Mouse (Mus musculus) induced T-regulatory cell, adult 2 months (primary cell): ENCODE data around the gene Gabarapl1.

ENCODE experiments used
- DNase-seq: peaks from one replicate; pipeline ENCODE4 v3.0.0-alpha.2; 2012; ENCODE audit warnings: low read depth

Gabarapl1 gene

GRCm38 (mm10) chr6:129535723-129536122 lies 2.8 kb downstream of the Gabarapl1 start:
- DNase-seq: no peak

DNA sequence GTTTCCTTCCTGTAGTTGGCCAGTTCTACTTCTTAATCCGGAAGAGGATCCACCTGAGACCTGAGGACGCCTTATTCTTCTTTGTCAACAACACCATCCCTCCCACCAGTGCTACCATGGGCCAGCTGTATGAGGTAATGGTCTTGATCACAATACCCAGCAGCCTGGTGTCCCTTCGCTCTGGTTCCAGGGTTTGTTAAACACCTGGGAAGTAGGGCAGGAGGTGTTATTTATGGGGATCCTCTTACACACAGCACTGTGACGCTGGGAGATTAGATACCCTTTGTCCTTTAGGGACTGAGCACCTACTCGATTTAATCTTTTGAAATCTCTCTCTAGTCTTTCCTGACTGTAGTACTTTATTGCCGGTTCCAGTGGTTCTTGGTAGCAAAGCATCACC lies 5.6 kb downstream of the Gabarapl1 start:
- DNase-seq: no peak

DNA sequence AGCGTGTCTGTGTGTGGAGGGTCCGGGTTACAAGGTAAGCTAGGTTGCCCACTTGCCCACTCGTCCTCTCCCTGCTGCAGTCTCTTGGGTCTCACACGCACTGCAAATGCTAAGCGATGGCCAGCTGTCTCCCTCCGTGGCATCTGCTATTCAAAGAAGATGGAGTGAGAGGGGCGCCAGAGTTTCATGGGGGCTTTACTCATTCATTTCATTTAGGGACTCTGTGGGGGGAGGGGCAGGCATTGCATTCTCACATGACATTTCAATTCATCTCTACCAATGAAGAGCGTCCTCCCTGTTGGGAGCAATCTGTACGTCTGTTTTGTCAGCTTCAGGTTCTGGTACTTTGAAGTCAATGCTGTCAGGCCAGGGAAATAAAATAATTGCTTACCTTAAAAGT lies 9.0 kb downstream of the Gabarapl1 start:
- DNase-seq: no peak

DNA sequence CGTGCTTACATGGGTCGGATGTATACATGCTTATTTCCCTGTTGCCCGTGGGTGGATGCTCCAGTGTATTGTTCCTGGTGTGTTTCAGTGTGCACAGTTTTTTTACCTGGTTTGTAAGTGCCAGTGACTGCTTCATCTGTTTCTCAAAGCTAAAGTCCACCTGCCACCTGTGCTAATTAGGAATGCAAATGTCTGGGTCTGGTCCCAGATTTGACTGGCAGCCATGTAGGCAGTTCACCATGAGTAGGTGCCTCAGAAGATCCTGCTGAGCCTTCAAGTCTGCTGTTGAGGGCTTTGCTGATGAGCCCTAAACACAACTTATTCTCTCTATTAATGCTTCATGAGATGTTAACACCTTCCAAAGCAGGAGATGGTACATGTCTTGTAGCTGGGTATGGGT lies 9.6 kb downstream of the Gabarapl1 start:
- DNase-seq: no peak

DNA sequence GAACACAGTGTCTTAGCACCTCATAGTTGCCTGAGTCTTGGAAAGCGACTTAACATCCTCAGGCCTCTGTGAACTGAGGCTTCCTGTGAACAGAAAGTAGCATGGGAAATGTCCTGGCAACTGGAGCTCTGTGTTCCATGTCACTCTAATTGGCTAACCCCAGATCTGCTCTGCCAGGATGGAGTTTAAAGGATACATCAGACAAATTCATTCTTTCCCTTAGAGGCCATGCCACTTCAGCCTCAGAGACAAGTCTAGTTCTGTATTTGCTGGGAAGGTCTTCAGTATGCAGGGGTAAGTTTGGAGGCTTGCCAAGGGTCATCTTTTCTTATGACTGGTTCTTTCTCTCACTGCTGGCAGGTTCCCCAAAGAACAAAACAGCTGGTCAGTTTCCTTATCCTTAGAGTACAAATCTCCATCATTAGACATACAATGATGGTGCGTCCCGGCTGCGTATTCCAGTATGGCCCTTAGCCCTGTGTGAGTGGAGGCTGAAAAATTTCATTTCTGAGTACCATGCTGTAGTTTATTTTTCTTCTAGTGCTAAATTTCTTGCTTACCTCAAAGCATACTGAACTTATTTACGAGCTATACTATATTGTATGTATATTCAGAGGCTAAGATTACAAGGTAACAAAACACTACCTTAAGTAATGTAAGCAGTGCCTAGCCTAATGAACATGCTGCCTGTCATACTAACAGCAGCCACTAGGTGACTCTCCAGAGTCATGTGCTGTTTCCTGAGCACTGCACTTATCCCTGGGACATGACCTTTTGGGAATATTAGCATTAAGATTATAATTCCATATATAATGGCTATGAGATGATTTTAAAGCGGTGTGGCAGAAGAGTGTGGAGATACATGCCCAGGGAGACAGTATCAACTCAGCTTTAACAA lies 11.0 kb downstream of the Gabarapl1 start:
- peak; percentile 69 for DNase-seq

GRCm38 (mm10) chr6:129547277-129547676 lies 14.3 kb downstream of the Gabarapl1 start:
- no peak for DNase-seq

DNA sequence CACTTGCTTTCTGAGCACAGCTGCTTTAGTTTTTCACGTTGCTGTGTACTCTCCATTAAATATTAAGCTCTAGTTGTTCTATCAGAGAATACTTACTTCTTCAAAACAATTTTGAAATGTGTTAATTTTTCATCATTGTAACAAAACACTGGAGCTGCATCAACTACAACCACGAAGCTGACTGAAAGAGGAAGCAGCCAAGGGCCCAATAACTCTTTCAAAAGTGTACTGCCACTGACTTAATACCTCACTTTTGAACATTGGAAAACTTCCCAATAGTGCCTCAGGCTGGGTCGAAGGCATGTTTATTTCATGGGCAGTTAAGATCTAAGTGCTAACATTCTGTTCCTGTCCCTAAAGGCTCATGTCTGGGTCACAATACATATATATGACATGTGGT lies 15.0 kb downstream of the Gabarapl1 start:
- DNase-seq: no peak

DNA sequence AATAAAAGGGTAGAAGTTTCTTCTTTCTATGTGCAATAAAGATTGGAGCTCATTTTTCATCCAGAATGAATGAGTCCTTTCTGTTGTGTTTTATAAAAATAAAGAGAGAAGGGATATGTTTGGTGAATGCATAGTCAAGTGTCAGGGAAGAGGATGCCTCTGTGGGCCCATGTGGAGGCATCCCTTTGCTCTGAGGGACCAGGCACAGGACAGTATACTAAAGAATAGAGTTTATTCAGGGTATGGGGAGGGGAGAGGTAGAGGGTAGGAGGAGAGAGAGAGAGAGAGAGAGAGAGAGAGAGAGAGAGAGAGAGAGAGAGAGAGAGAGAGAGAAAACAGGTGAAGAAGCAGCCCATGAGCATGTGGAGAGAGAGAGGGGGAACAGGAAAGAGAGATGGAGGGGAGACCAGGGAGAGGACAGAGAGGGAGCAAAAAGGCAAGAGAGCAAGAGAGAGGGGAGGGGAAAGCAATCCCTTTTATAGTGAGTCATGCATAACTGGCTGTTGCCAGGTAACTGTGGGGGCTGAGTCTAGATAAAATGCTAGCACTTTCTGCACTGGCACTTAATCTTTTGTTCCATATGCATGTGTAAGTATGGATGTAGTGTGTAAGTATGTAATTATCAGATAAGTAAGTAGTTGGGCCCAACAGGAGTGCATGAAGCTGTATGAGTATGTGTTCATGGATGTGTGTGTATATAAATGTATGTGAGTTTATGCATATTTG lies 24.5 kb downstream of the Gabarapl1 start:
- no peak for DNase-seq

DNA sequence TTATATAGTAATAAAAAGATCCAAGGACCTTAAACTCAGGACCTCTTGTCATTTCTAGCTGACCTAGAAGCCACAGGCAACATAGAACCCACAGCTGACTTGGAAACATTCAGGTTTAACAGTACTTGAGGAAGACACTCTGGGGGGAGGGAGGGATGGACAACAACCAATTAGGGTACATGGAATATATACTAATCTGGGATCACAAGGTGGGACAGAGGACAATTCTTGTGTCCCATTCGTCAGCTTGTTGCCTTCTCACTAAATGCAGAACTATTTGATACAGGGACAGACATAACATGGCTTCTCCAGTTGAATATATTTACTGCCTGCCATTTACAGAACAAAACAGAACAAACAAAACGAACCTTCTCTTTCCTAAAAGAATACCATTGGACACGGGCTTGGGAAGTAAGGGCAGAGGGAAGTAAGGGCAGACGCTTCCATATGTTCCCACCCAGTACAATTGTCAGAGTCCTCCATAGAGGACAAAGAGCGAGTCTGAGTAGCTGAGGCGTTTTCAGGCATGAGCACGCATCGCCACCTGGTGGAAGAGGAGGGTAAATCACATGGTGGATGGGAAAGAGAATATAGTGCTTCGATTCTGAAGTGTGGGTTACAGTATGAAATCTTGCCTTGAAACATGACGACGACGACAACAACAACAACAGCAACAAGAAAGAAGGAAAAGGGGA lies 26.1 kb downstream of the Gabarapl1 start:
- peak; percentile 76 for DNase-seq

- no peak for DNase-seq
Observed at GRCm38 (mm10) chr6:129559641-129560027, 26.7 kb downstream of the Gabarapl1 start.

- DNase-seq: no peak
Observed at GRCm38 (mm10) chr6:129565257-129565656, 32.3 kb downstream of the Gabarapl1 start.

DNA sequence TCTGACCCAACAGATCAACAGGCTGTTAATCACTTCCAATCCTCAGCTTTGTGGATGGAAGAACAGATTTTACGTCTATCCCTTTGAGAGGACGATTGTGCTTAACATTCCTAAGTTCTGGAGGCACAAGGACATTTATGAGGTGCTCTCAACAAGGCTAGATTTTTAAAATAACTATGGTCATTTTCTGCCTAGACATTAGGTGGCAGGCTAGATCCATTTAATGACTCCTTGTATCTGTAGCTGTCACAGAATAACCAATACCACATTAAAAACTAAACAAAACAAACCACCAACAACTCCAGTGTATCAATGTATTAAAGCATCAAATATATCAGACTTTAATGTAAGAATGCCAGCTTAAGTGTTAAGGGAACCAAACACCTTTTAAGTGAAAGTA lies 42.4 kb downstream of the Gabarapl1 start:
- DNase-seq: peak; percentile 42

DNA sequence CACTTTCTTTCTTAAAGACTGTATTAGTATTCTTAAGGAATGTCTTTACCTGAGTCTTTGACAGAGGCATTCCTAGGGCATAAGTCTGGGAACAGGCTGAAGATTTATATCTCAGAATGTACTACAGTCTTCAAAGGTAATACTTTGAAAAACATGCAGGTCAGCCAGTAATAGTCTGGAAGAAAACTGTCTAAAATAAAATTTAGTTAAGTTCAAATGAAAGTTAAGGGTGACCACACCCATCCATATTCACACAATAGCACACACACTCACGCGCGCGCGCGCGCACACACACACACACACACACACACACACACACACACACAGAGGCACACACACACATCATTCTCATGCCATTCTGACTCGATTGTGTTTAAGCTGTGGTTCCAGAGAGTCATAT lies 44.6 kb downstream of the Gabarapl1 start, which contains the start of gene Klre1:
TSS of gene Klre1 (plus strand) at position 301 of the 400 bp plus-strand sequence.
- no peak for DNase-seq

DNA sequence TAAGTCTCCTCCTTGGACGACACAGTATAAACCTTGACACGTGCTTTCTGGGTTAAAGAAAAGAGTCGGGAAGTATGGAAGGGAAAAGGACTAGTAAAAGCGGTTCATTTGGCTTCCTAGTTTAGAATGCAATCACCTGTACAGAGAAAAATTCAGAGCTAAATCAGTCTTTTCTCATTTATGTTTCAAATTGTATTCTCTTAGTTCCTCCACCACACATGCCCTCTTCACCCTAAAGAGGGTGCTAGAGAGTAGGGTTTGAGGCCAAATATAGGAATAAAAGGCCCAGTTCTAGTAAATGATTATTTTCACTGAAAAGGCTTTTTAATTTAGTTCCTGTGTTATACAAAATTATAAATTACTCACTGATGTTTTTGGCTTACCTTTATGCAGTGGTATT lies 48.3 kb downstream of the Gabarapl1 start:
- DNase-seq: peak; percentile 54

DNA sequence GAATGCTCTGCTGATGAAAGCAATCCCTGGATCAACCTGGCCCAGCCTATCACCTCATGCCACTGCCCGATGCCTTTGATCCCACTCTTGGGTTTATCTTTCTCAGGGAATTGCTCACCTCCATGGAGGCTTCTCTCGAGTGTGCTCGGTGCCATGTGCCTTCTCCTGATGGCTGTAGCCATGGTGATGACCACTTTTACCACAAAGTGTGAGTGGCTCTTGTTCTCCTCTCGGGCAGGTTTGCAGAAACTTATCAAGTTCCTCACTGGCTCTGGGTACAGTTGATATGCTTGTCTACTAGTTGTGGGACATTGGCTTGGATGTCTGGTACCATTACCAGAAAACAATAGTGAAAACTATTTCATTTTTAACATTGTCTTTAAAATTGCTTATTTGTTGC lies 48.9 kb downstream of the Gabarapl1 start:
- DNase-seq: no peak

- no peak for DNase-seq
Observed at GRCm38 (mm10) chr6:129583014-129583413, 50.1 kb downstream of the Gabarapl1 start.

- no peak for DNase-seq
Observed at GRCm38 (mm10) chr6:129591508-129591907, 58.5 kb downstream of the Gabarapl1 start, which contains the start of gene Klrd1. TSS of gene Klrd1 (plus strand) at chr6:129591782.
